Mouse (Mus musculus) gastrocnemius, postnatal 36 days (tissue): ENCODE measurements around the gene Nfatc3. TPM values are rescaled to one million over a fixed set of nuclear protein-coding genes. Genes with fewer than 3 reads are reported as not detected.

ENCODE experiments used
- DNase-seq, 2 experiments: peaks; one replicate each; pipeline ENCODE4 v3.0.0; 2022
- intact Hi-C: fragments of 180-260 bp; cut with DNase I; formaldehyde crosslinking; loops from one replicate; pipeline ENCODE4 v1.15.1; 2025
- total RNA-seq, 2 experiments: library from RNA; stranded (reverse); gene quantifications; 2 replicates each; pipeline ENCODE4 v1.2.3; 2021

Gene Nfatc3
- total RNA-seq, 2 experiments from 2014 or later: 19.5 to 22.8 TPM

GRCm38 (mm10) chr8:106173566-106173965 is 114.9 kb downstream of the Nfatc3 start:
- intact Hi-C loops: no loop called here
- no peak for DNase-seq

- no peak for DNase-seq
- intact Hi-C loops: no loop called here
Measured at GRCm38 (mm10) chr8:106176891-106177290, 118.3 kb downstream of the Nfatc3 start.

- DNase-seq: no peak
- intact Hi-C loops: no loop called here
Measured at GRCm38 (mm10) chr8:106177594-106177993, 119.0 kb downstream of the Nfatc3 start.

GRCm38 (mm10) chr8:106178428-106178827 is 119.8 kb downstream of the Nfatc3 start:
- intact Hi-C loops: no loop called here
- DNase-seq: no peak

Other genes starting within 250 kb of the Nfatc3 start
- gene Ranbp10, start 231.5 kb upstream of the Nfatc3 start, total RNA-seq: 10 to 100 TPM; 19.7 to 22.0 TPM
- gene Tsnaxip1, start 231.1 kb upstream of the Nfatc3 start, total RNA-seq: not detected
- gene Cenpt, start 205.6 kb upstream of the Nfatc3 start, total RNA-seq: 1 to 10 TPM; 1.1 to 1.2 TPM
- 10 to 100 TPM; 19.0 TPM for gene Thap11, start 203.7 kb upstream of the Nfatc3 start, total RNA-seq
- gene Nutf2, start 198.3 kb upstream of the Nfatc3 start, total RNA-seq: 10 to 100 TPM; 38.4 to 52.9 TPM
- gene Edc4, start 178.0 kb upstream of the Nfatc3 start, total RNA-seq: 10 to 100 TPM; 17.6 to 20.1 TPM
- under 1 TPM in 1 of 2 experiments, not detected in 1; 0.59 TPM for gene Nrn1l, start 165.3 kb upstream of the Nfatc3 start, total RNA-seq
- 10 to 100 TPM in 1 of 2 experiments, 1 to 10 TPM in 1; 9.5 to 11.5 TPM for gene Pskh1, start 158.4 kb upstream of the Nfatc3 start, total RNA-seq
- gene Ctrl, start 125.0 kb upstream of the Nfatc3 start, total RNA-seq: not detected
- 10 to 100 TPM; 15.7 to 24.2 TPM for gene Psmb10, start 120.4 kb upstream of the Nfatc3 start, total RNA-seq
- under 1 TPM in 1 of 2 experiments, not detected in 1; 0.25 TPM for gene Lcat, start 115.5 kb upstream of the Nfatc3 start, total RNA-seq
- gene Slc12a4, start 92.7 kb upstream of the Nfatc3 start, total RNA-seq: 10 to 100 TPM; 11.2 to 17.7 TPM
- not detected for gene Dpep3, start 79.4 kb upstream of the Nfatc3 start, total RNA-seq
- 1 to 10 TPM; 9.7 to 10.0 TPM for gene Dus2, start 67.5 kb upstream of the Nfatc3 start, total RNA-seq
- not detected for gene Dpep2nb, start 52.9 kb upstream of the Nfatc3 start, total RNA-seq
- 1 to 10 TPM; 8.2 to 9.6 TPM for gene Ddx28, start 47.0 kb upstream of the Nfatc3 start, total RNA-seq
- gene Esrp2, start 78.1 kb downstream of the Nfatc3 start, total RNA-seq: under 1 TPM in 1 of 2 experiments, not detected in 1; 0.26 TPM
- gene Pla2g15, start 91.6 kb downstream of the Nfatc3 start, total RNA-seq: 1 to 10 TPM; 2.8 to 3.0 TPM
- gene Slc7a6, start 110.0 kb downstream of the Nfatc3 start, total RNA-seq: 10 to 100 TPM in 1 of 2 experiments, 1 to 10 TPM in 1; 5.9 to 10.1 TPM
- gene Slc7a6os, start 152.1 kb downstream of the Nfatc3 start, total RNA-seq: 1 to 10 TPM; 7.2 to 8.1 TPM
- gene Prmt7, start 152.1 kb downstream of the Nfatc3 start, total RNA-seq: 10 to 100 TPM; 25.4 to 25.5 TPM